Mouse (Mus musculus) stomach, postnatal 0 days (tissue): ENCODE measurements at regions not wholly inside any gene's neighbourhood (a gene's known extent, or its start where the extent isn't known, plus 50 kb on each side); places are given as distances from the start of the nearest gene placed in this dataset.
"Not testable (repeated sequence)": the region's sequence is repeated elsewhere in the genome, so short reads cannot be mapped to it uniquely, and the experiment has no call there.

Experiments used
- CTCF ChIP-seq: IDR thresholded peaks from 2 replicates; pipeline ENCODE4 v1.5.1; 2016; ENCODE audit warnings: antibody characterized with exemption, low read depth, mild to moderate bottlenecking, moderate library complexity
- EP300 ChIP-seq: optimal IDR thresholded peaks from 2 replicates; pipeline ENCODE3; 2016; ENCODE audit warnings: antibody characterized with exemption

- TF ChIP-seq CTCF, EP300: not testable (repeated sequence)
Measured at GRCm38 (mm10) chr14:52913814-52914213, 418.3 kb upstream of the Olfr1507 start.
